Mouse (Mus musculus) lung, postnatal 14 days (tissue): Measurements from ENCODE around the gene Thap11.

Source experiments
- DNase-seq: peaks from one replicate; pipeline ENCODE4 v3.0.0; 2021

Gene Thap11

GRCm38 (mm10) chr8:105852146-105852729 is 2.7 kb upstream of the Thap11 start:
- no peak for DNase-seq

GRCm38 (mm10) chr8:105853178-105853577 is 1.8 kb upstream of the Thap11 start, which contains the start of gene Cenpt:
Cenpt (minus strand) TSS chr8:105853278.
- no peak for DNase-seq

- DNase-seq, result no peak
Measured at GRCm38 (mm10) chr8:105854303-105854702, 629 bp upstream of the Thap11 start.

- peak; percentile 46 for DNase-seq
Measured at GRCm38 (mm10) chr8:105855248-105856167, 576 bp downstream of the Thap11 start.

GRCm38 (mm10) chr8:105856168-105856835 is 1.4 kb downstream of the Thap11 start:
- no peak for DNase-seq

GRCm38 (mm10) chr8:105858495-105858894 is 3.6 kb downstream of the Thap11 start:
- no peak for DNase-seq

GRCm38 (mm10) chr8:105859314-105859713 is 4.4 kb downstream of the Thap11 start:
- DNase-seq, result no peak

GRCm38 (mm10) chr8:105860143-105860981 is 5.4 kb downstream of the Thap11 start, which contains the start of gene Nutf2:
Nutf2 (plus strand) TSS chr8:105860580.
- DNase-seq, result peak; percentile 93

- DNase-seq, result peak; percentile 21
Measured at GRCm38 (mm10) chr8:105861951-105862350, 7.0 kb downstream of the Thap11 start.

- DNase-seq, result no peak
Measured at GRCm38 (mm10) chr8:105866364-105867029, 11.6 kb downstream of the Thap11 start.

- no peak for DNase-seq
Measured at GRCm38 (mm10) chr8:105874301-105874700, 19.4 kb downstream of the Thap11 start.

- peak; percentile 88 for DNase-seq
Measured at GRCm38 (mm10) chr8:105880754-105881520, 26.0 kb downstream of the Thap11 start, which contains the start of gene Edc4. Edc4 (plus strand) TSS chr8:105880881.

GRCm38 (mm10) chr8:105889756-105890465 is 35.0 kb downstream of the Thap11 start:
- no peak for DNase-seq

GRCm38 (mm10) chr8:105890870-105891269 is 35.9 kb downstream of the Thap11 start:
- no peak for DNase-seq

- peak; percentile 30 for DNase-seq
Measured at GRCm38 (mm10) chr8:105892432-105892831, 37.5 kb downstream of the Thap11 start.

- peak; percentile 76 for DNase-seq
Measured at GRCm38 (mm10) chr8:105893339-105893738, 38.4 kb downstream of the Thap11 start, which contains the start of gene Nrn1l. Nrn1l (plus strand) TSS chr8:105893567.

GRCm38 (mm10) chr8:105897801-105898480 is 43.0 kb downstream of the Thap11 start:
- DNase-seq, result no peak

- peak; percentile 95 for DNase-seq
Measured at GRCm38 (mm10) chr8:105900180-105900940, 45.4 kb downstream of the Thap11 start, which contains the start of gene Pskh1. Pskh1 (plus strand) TSS chr8:105900441.
